Mouse (Mus musculus): ENCODE results near the gene Fbxl8. TPM values are rescaled to one million over a fixed set of nuclear protein-coding genes. Genes with fewer than 3 reads are reported as not detected.

Gene Fbxl8
- polyA plus RNA-seq, 1 experiment from 2014 or later = 0.96 TPM

- peaks cover 3% of the 10 kb centered on the region; the same call in 1 of the 2 replicates for H3K9me3 ChIP-seq (ENCODE audit: control insufficient read depth, low read length)
- H3K27ac ChIP-seq (ENCODE audit: low read length) = no peak overlapping the region
- H3K4me3 ChIP-seq (replicated peaks; ENCODE audit: low read length) = no peak overlapping the region
- H3K27me3 ChIP-seq (replicated peaks; ENCODE audit: control insufficient read depth, insufficient read depth, low read length) = peaks cover 79% of the 10 kb centered on the region
- 6% methylated on average over 13 of the region's 13 CpGs for WGBS
- ATAC-seq = no peak
- no peak overlapping the region for H3K4me2 ChIP-seq (ENCODE audit: low read length)
- peaks cover 35% of the 10 kb centered on the region for H3K4me1 ChIP-seq (replicated peaks; ENCODE audit: control insufficient read depth, insufficient read depth, low read length)
- no peak overlapping the region for H3K9ac ChIP-seq (replicated peaks; ENCODE audit: low read depth, low read length)
- no peaks in the 10 kb centered on the region for H3K36me3 ChIP-seq (ENCODE audit: control insufficient read depth, insufficient read depth)
These were observed 2.3 kb downstream of the Fbxl8 start for GRCm38 (mm10) chr8:105266775-105267174.

DNA sequence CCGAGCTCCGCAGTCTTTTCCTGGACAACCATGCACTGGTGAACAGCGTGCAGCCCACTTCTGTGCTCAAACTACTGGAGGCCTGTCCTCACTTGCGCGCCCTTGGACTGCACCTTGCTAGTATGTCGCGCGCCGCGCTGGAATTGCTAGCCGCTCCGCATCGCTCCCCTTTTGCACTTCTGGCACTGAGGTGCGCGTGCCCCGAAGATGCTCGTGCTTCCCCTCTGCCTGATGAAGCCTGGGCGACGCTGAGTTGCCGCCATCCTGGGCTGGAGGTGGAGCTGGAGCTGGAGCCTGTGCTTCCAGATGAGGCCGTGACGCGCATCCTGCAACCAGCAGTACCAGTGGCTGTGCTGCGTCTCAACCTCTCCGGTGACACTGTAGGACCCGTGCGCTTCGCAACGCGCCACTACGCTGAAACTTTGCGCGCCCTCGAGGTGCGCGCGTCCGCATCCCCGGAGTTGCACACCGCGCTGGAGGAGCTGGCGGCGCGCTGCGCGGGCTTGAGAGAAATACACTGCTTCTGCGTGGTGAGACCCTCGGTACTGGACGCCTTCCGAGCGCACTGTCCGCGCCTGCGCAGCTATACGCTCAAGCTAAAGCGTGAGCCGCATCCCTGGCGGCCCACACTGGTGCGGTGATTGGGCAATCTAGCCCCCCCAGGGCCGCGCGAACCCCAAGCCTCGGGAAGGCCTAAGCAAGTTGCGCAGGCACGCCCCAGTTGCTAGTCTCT lies 4.1 kb downstream of the Fbxl8 start:
- no peaks in the 10 kb centered on the region for H3K36me3 ChIP-seq (ENCODE audit: control insufficient read depth, insufficient read depth)
- no peak overlapping the region for H3K27ac ChIP-seq (ENCODE audit: low read length)
- peaks cover 3% of the 10 kb centered on the region; the same call in 1 of the 2 replicates for H3K9me3 ChIP-seq (ENCODE audit: control insufficient read depth, low read length)
- ATAC-seq = peak; percentile 92
- peaks cover 92% of the 10 kb centered on the region for H3K27me3 ChIP-seq (replicated peaks; ENCODE audit: control insufficient read depth, insufficient read depth, low read length)
- peak overlapping the region; percentile 61 for H3K9ac ChIP-seq (replicated peaks; ENCODE audit: low read depth, low read length)
- H3K4me3 ChIP-seq (replicated peaks; ENCODE audit: low read length) = peak overlapping the region; percentile 57
- peak overlapping the region; percentile 90 for H3K4me2 ChIP-seq (ENCODE audit: low read length)
- H3K4me1 ChIP-seq (replicated peaks; ENCODE audit: control insufficient read depth, insufficient read depth, low read length) = peaks cover 35% of the 10 kb centered on the region
- under 1% methylated on average over 65 of the region's 65 CpGs for WGBS

DNA sequence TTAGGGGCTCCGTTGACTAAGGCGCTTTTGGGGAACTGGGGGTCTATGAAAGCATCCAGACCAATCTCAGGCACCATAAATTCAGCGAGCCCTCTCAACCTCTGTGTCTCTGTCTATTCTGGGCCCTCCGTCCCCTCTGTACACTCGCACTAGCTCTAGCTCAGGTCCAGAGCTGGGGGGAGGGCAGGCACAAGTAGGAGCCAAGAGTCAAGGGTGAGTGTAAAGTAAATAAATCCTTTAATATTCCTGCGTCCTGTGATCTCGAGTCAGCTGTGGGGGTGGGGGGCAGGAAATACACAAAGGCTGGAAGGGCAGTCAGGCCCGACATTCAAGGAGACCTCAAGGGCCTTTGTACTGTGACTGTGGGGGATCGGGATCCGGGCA lies 4.6 kb downstream of the Fbxl8 start:
- 1% methylated on average over 10 of the region's 10 CpGs for WGBS
- no peak for ATAC-seq
- H3K36me3 ChIP-seq (ENCODE audit: control insufficient read depth, insufficient read depth) = no peaks in the 10 kb centered on the region
- no peak overlapping the region for H3K27ac ChIP-seq (ENCODE audit: low read length)
- peak overlapping the region; percentile 61 for H3K9ac ChIP-seq (replicated peaks; ENCODE audit: low read depth, low read length)
- peak overlapping the region; percentile 57 for H3K4me3 ChIP-seq (replicated peaks; ENCODE audit: low read length)
- peaks cover 3% of the 10 kb centered on the region; the same call in 1 of the 2 replicates for H3K9me3 ChIP-seq (ENCODE audit: control insufficient read depth, low read length)
- peaks cover 91% of the 10 kb centered on the region for H3K27me3 ChIP-seq (replicated peaks; ENCODE audit: control insufficient read depth, insufficient read depth, low read length)
- peaks cover 33% of the 10 kb centered on the region for H3K4me1 ChIP-seq (replicated peaks; ENCODE audit: control insufficient read depth, insufficient read depth, low read length)
- H3K4me2 ChIP-seq (ENCODE audit: low read length) = peak overlapping the region; percentile 90

DNA sequence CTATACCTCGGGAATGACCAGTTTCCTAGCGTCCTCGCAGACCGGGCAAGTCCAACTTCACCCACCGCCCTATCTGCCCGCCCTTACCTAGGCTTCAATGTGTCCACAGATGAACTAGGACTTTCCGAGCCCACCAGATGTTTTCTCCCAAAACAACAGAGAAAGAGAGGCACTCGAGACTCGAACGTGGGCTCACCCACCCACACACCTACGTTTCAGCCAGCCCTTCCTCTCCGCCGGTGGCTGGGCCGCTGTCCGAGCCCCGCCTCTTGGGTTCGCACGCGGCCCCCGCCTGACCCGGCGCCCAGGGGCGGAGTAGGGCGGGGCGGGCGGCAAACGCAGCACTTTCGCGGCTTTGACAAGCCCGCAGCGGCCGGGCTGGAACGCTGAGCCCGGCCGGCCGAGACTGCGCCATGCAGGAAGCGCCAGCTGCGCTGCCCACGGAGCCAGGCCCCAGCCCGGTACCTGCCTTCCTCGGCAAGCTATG lies 5.1 kb downstream of the Fbxl8 start, which contains the start of gene Hsf4:
Gene Hsf4 (plus strand): TSS at position 341 of the 487 bp plus-strand sequence.
- peaks cover 94% of the 10 kb centered on the region for H3K27me3 ChIP-seq (replicated peaks; ENCODE audit: control insufficient read depth, insufficient read depth, low read length)
- peak within 1 kb of the TSS; percentile 57 for H3K4me3 ChIP-seq (replicated peaks; ENCODE audit: low read length)
- H3K4me2 ChIP-seq (ENCODE audit: low read length) = peak within 1 kb of the TSS; percentile 90
- no peak within 1 kb of the TSS for H3K27ac ChIP-seq (ENCODE audit: low read length)
- no peak for ATAC-seq
- WGBS = under 1% methylated on average over 42 of the region's 42 CpGs
- H3K9ac ChIP-seq (replicated peaks; ENCODE audit: low read depth, low read length) = peak within 1 kb of the TSS; percentile 61
- peaks cover 3% of the 10 kb centered on the region; the same call in 1 of the 2 replicates for H3K9me3 ChIP-seq (ENCODE audit: control insufficient read depth, low read length)
- H3K4me1 ChIP-seq (replicated peaks; ENCODE audit: control insufficient read depth, insufficient read depth, low read length) = peaks cover 31% of the 10 kb centered on the region
- no peaks in the 10 kb centered on the region for H3K36me3 ChIP-seq (ENCODE audit: control insufficient read depth, insufficient read depth)

DNA sequence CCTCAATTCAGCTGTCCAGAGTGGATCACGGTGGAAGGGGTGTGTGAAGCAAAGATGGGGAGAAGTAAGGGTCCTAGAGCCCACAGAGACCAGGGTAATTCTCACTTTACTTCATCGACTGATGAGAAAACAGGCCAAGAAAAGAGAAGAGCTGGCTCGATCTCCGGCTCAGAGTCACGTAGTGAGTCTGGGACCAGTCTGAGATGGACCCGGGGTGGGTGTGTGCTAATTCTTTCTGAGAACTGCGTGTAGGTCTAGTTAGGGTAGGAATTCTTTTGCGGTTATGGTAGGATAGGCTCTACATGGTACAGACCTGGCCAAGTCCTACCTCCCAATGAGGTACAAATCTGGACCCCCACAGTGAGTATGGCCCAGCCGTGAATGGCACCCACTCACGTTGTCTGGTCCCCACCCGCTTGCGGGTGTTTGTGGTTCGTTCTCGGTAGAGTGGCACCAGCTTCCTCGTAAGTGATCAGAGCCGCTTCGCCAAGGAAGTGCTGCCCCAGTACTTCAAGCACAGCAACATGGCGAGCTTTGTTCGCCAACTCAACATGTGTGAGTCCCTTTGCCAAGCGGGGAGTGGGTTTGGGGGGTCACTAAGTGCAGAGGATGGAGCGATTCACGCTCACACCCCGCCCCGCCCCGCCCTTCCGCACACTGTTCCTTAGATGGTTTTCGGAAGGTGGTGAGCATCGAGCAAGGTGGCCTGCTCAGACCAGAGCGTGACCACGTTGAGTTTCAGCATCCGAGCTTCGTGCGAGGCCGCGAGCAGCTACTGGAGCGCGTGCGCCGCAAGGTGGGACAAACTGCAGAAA lies 5.9 kb downstream of the Fbxl8 start:
- WGBS = 1% methylated on average over 39 of the region's 39 CpGs
- ATAC-seq = no peak
- Histone ChIP-seq H3K9me3 (ENCODE audit: control insufficient read depth, low read length) (peaks cover 3% of the 10 kb centered on the region; the same call in 1 of the 2 replicates), H3K4me2 (ENCODE audit: low read length) (peak overlapping the region; percentile 90), H3K4me1 (replicated peaks; ENCODE audit: control insufficient read depth, insufficient read depth, low read length) (peaks cover 25% of the 10 kb centered on the region), H3K36me3 (ENCODE audit: control insufficient read depth, insufficient read depth) (no peaks in the 10 kb centered on the region), H3K27ac (ENCODE audit: low read length) (no peak overlapping the region), H3K27me3 (replicated peaks; ENCODE audit: control insufficient read depth, insufficient read depth, low read length) (peaks cover 93% of the 10 kb centered on the region), H3K4me3 (replicated peaks; ENCODE audit: low read length) (peak overlapping the region; percentile 57; the same call in 1 of the 2 replicates), H3K9ac (replicated peaks; ENCODE audit: low read depth, low read length) (peak overlapping the region; percentile 61; the same call in 1 of the 2 replicates)

DNA sequence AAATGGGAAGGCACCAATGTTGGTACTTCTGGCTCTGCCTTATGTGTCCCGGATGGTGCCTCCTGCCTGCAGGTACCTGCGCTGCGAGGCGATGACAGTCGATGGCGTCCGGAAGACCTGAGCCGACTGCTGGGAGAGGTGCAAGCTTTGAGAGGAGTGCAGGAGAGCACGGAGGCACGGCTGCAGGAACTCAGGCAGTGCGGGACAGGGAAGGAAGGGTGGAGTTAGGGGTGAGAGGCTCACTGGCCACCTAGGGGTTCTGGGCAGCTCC lies 6.4 kb downstream of the Fbxl8 start:
- Histone ChIP-seq H3K4me2 (ENCODE audit: low read length) (peak overlapping the region; percentile 12), H3K27ac (ENCODE audit: low read length) (no peak overlapping the region), H3K4me3 (replicated peaks; ENCODE audit: low read length) (0 out of 2 replicates have a peak overlapping the region, but pooled peaks have one; percentile 2), H3K36me3 (ENCODE audit: control insufficient read depth, insufficient read depth) (no peaks in the 10 kb centered on the region), H3K9me3 (ENCODE audit: control insufficient read depth, low read length) (peaks cover 3% of the 10 kb centered on the region; the same call in 1 of the 2 replicates), H3K4me1 (replicated peaks; ENCODE audit: control insufficient read depth, insufficient read depth, low read length) (peaks cover 31% of the 10 kb centered on the region), H3K9ac (replicated peaks; ENCODE audit: low read depth, low read length) (no peak overlapping the region), H3K27me3 (replicated peaks; ENCODE audit: control insufficient read depth, insufficient read depth, low read length) (peaks cover 92% of the 10 kb centered on the region)
- no peak for ATAC-seq
- WGBS = 2% methylated on average over 11 of the region's 11 CpGs

DNA sequence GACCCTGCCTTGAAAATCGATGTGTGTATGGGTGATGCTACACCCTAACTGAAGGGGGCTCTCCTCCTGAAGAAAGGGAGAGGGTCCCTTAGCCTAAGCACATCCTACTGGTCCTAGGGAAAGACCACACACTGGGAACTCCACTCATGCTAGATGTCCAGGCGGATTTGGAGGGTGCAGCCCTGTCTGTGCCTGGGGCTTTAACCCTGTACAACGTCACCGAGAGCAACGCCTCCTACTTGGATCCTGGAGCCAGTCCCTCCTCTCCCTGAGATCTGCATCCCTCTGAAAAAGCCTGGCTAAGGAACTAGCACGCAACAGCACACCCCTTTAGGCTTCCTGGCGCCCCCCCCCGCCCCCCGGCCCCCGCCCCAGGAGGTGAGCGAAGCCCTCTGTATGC lies 10.9 kb downstream of the Fbxl8 start:
- 5% methylated on average over 10 of the region's 11 CpGs for WGBS
- ATAC-seq = no peak
- peaks cover 26% of the 10 kb centered on the region for H3K4me1 ChIP-seq (replicated peaks; ENCODE audit: control insufficient read depth, insufficient read depth, low read length)
- no peak overlapping the region for H3K27ac ChIP-seq (ENCODE audit: low read length)
- H3K4me3 ChIP-seq (replicated peaks; ENCODE audit: low read length) = no peak overlapping the region
- H3K9ac ChIP-seq (replicated peaks; ENCODE audit: low read depth, low read length) = no peak overlapping the region
- H3K4me2 ChIP-seq (ENCODE audit: low read length) = no peak overlapping the region; the same call in 1 of the 2 replicates
- H3K27me3 ChIP-seq (replicated peaks; ENCODE audit: control insufficient read depth, insufficient read depth, low read length) = peaks cover 72% of the 10 kb centered on the region
- H3K36me3 ChIP-seq (ENCODE audit: control insufficient read depth, insufficient read depth) = 0 out of 2 replicates have a peak, but pooled peaks cover 3% of the 10 kb centered on the region
- H3K9me3 ChIP-seq (ENCODE audit: control insufficient read depth, low read length) = no peaks in the 10 kb centered on the region

DNA sequence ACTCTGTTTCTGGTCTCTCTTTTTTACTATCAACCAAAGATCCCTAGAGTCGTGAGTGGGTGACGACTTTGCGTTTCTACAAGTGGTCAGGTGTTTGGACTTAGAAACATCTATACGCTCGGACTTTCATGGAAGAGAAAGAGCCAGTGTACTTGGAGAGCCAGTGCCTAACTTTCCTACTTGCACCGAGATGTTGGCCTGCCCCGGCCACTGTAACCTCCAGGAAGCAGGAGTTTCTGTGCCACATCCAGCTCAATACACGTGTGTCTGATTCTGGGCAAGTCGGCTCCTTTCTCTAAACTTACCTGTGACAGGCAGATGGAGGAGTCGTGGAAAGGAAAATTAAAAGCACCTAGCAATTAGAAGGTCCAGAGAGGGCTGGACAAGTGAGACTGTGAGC lies 11.4 kb downstream of the Fbxl8 start, which contains the start of gene Nol3:
Gene Nol3 (plus strand): TSS at position 301 of the 400 bp plus-strand sequence.
- H3K4me2 ChIP-seq (ENCODE audit: low read length) = peak within 1 kb of the TSS; percentile 86
- 0 out of 2 replicates have a peak, but pooled peaks cover 3% of the 10 kb centered on the region for H3K36me3 ChIP-seq (ENCODE audit: control insufficient read depth, insufficient read depth)
- H3K27me3 ChIP-seq (replicated peaks; ENCODE audit: control insufficient read depth, insufficient read depth, low read length) = peaks cover 67% of the 10 kb centered on the region
- H3K9ac ChIP-seq (replicated peaks; ENCODE audit: low read depth, low read length) = peak within 1 kb of the TSS; percentile 59
- 4% methylated on average over 10 of the region's 10 CpGs for WGBS
- H3K4me1 ChIP-seq (replicated peaks; ENCODE audit: control insufficient read depth, insufficient read depth, low read length) = peaks cover 22% of the 10 kb centered on the region
- H3K27ac ChIP-seq (ENCODE audit: low read length) = no peak within 1 kb of the TSS
- no peak for ATAC-seq
- no peaks in the 10 kb centered on the region for H3K9me3 ChIP-seq (ENCODE audit: control insufficient read depth, low read length)
- peak within 1 kb of the TSS; percentile 46 for H3K4me3 ChIP-seq (replicated peaks; ENCODE audit: low read length)

All from forebrain, embryonic 16.5 days (tissue).